Mouse (Mus musculus) kidney, postnatal 10 days (tissue): Measurements from ENCODE around the gene Fam57b.
A peak's percentile ranks its signal among the peaks of the same experiment; 100 is the strongest.

Source experiments
- DNase-seq: peaks from one replicate; pipeline ENCODE4 v3.0.0; 2021; ENCODE audit warnings: mixed read lengths

The Fam57b gene

GRCm38 (mm10) chr7:126799468-126800268 is 2.2 kb downstream of the Fam57b start:
- no peak for DNase-seq

- peak; percentile 16 for DNase-seq
Observed at GRCm38 (mm10) chr7:126800269-126801056, 3.0 kb downstream of the Fam57b start.

GRCm38 (mm10) chr7:126801057-126801422 is 3.6 kb downstream of the Fam57b start:
- DNase-seq = no peak

- DNase-seq = no peak
Observed at GRCm38 (mm10) chr7:126802134-126802889, 4.8 kb downstream of the Fam57b start.

GRCm38 (mm10) chr7:126803181-126803580 is 5.7 kb downstream of the Fam57b start:
- no peak for DNase-seq

- no peak for DNase-seq
Observed at GRCm38 (mm10) chr7:126803751-126804150, 6.3 kb downstream of the Fam57b start.

GRCm38 (mm10) chr7:126806956-126807355 is 9.5 kb downstream of the Fam57b start:
- DNase-seq = peak; percentile 63

GRCm38 (mm10) chr7:126807405-126807804 is 9.9 kb downstream of the Fam57b start:
- no peak for DNase-seq

GRCm38 (mm10) chr7:126808703-126809455 is 11.4 kb downstream of the Fam57b start:
- DNase-seq = peak; percentile 93

GRCm38 (mm10) chr7:126809723-126810369 is 12.4 kb downstream of the Fam57b start:
- DNase-seq = no peak

- DNase-seq = no peak
Observed at GRCm38 (mm10) chr7:126815726-126816222, 18.3 kb downstream of the Fam57b start.

- DNase-seq = no peak
Observed at GRCm38 (mm10) chr7:126816494-126816893, 19.0 kb downstream of the Fam57b start.

- no peak for DNase-seq
Observed at GRCm38 (mm10) chr7:126817595-126817994, 20.1 kb downstream of the Fam57b start.

GRCm38 (mm10) chr7:126818818-126819217 is 21.4 kb downstream of the Fam57b start:
- DNase-seq = no peak

- DNase-seq = peak; percentile 90
Observed at GRCm38 (mm10) chr7:126821835-126822511, 24.5 kb downstream of the Fam57b start.

- DNase-seq = no peak
Observed at GRCm38 (mm10) chr7:126822741-126823140, 25.3 kb downstream of the Fam57b start.

GRCm38 (mm10) chr7:126823202-126823711 is 25.8 kb downstream of the Fam57b start:
- no peak for DNase-seq

- DNase-seq = no peak
Observed at GRCm38 (mm10) chr7:126823940-126824339, 26.5 kb downstream of the Fam57b start.

- peak; percentile 58 for DNase-seq
Observed at GRCm38 (mm10) chr7:126825403-126825802, 27.9 kb downstream of the Fam57b start.

- DNase-seq = no peak
Observed at GRCm38 (mm10) chr7:126825952-126826351, 28.5 kb downstream of the Fam57b start.

GRCm38 (mm10) chr7:126831539-126831938 is 34.1 kb downstream of the Fam57b start, which contains the start of gene 4930451I11Rik:
Gene 4930451I11Rik, minus strand, starts transcription at chr7:126831639.
- DNase-seq = no peak
